Mouse (Mus musculus): Measurements from ENCODE around the gene Gm17509. TPM values are rescaled to one million over a fixed set of nuclear protein-coding genes. Genes with fewer than 3 reads are reported as not detected.

Gene Gm17509
- 0.39 and 0.44 TPM in 2 replicates for polyA plus RNA-seq (2016; fragmentation: Nextera tagmentation; extraction: Ambion mirVana)

GRCm38 (mm10) chr13:117220501-117221321 lies at the start of gene Gm17509:
Gene Gm17509 (minus strand): TSS chr13:117221075.
- H3K27me3 ChIP-seq (ENCODE audit: low read depth, poor library complexity, severe bottlenecking), result no peaks in the 10 kb centered on the region
- H3K4me1 ChIP-seq, result peaks cover 63% of the 10 kb centered on the region
- under 1% methylated on average over 66 of the region's 67 CpGs for WGBS
- peak; percentile 85 for DNase-seq (ENCODE audit: low spot score)
- H3K36me3 ChIP-seq, result 0 out of 2 replicates have a peak, but pooled peaks cover 4% of the 10 kb centered on the region
- H3K9me3 ChIP-seq (replicated peaks), result no peaks in the 10 kb centered on the region
- peak within 1 kb of the TSS; percentile 96 for H3K27ac ChIP-seq
- peak within 1 kb of the TSS; percentile 81 for H3K4me3 ChIP-seq

- Histone ChIP-seq H3K36me3 (peaks cover 38% of the 10 kb centered on the region), H3K27me3 (ENCODE audit: low read depth, poor library complexity, severe bottlenecking) (no peaks in the 10 kb centered on the region), H3K4me1 (no peaks in the 10 kb centered on the region), H3K27ac (no peak overlapping the region), H3K9me3 (replicated peaks) (no peaks in the 10 kb centered on the region), H3K4me3 (no peak overlapping the region)
- WGBS, result 94% methylated on average over 14 of the region's 14 CpGs
- DNase-seq (ENCODE audit: low spot score), result no peak
These were observed 47.1 kb upstream of the Gm17509 start for GRCm38 (mm10) chr13:117267963-117268362.

- H3K27ac ChIP-seq, result no peak overlapping the region
- H3K4me3 ChIP-seq, result no peak overlapping the region
- H3K4me1 ChIP-seq, result no peaks in the 10 kb centered on the region
- DNase-seq (ENCODE audit: low spot score), result no peak
- 80% methylated on average over 2 of the region's 2 CpGs for WGBS
- peaks cover 31% of the 10 kb centered on the region for H3K36me3 ChIP-seq
- H3K9me3 ChIP-seq (replicated peaks), result no peaks in the 10 kb centered on the region
- no peaks in the 10 kb centered on the region for H3K27me3 ChIP-seq (ENCODE audit: low read depth, poor library complexity, severe bottlenecking)
These were observed 45.3 kb upstream of the Gm17509 start for GRCm38 (mm10) chr13:117266156-117266555.

GRCm38 (mm10) chr13:117260704-117261103 lies 39.8 kb upstream of the Gm17509 start:
- DNase-seq (ENCODE audit: low spot score), result no peak
- no peaks in the 10 kb centered on the region for H3K4me1 ChIP-seq
- WGBS, result 96% methylated on average over 4 of the region's 4 CpGs
- no peak overlapping the region for H3K27ac ChIP-seq
- no peak overlapping the region for H3K4me3 ChIP-seq
- H3K9me3 ChIP-seq (replicated peaks), result no peaks in the 10 kb centered on the region
- H3K27me3 ChIP-seq (ENCODE audit: low read depth, poor library complexity, severe bottlenecking), result no peaks in the 10 kb centered on the region
- peaks cover 23% of the 10 kb centered on the region for H3K36me3 ChIP-seq

- 91% methylated on average over 5 of the region's 5 CpGs for WGBS
- H3K4me3 ChIP-seq, result no peak overlapping the region
- H3K4me1 ChIP-seq, result peaks cover 6% of the 10 kb centered on the region
- DNase-seq (ENCODE audit: low spot score), result no peak
- H3K9me3 ChIP-seq (replicated peaks), result no peaks in the 10 kb centered on the region
- H3K27ac ChIP-seq, result no peak overlapping the region
- H3K36me3 ChIP-seq, result no peaks in the 10 kb centered on the region; the same call in 1 of the 2 replicates
- no peaks in the 10 kb centered on the region for H3K27me3 ChIP-seq (ENCODE audit: low read depth, poor library complexity, severe bottlenecking)
These were observed 21.7 kb upstream of the Gm17509 start for GRCm38 (mm10) chr13:117242621-117243020.

- Histone ChIP-seq H3K9me3 (replicated peaks) (no peaks in the 10 kb centered on the region), H3K27me3 (ENCODE audit: low read depth, poor library complexity, severe bottlenecking) (no peaks in the 10 kb centered on the region), H3K27ac (no peak overlapping the region), H3K36me3 (no peaks in the 10 kb centered on the region; the same call in 1 of the 2 replicates), H3K4me3 (no peak overlapping the region), H3K4me1 (peaks cover 6% of the 10 kb centered on the region)
- DNase-seq (ENCODE audit: low spot score), result no peak
- 90% methylated on average over 3 of the region's 3 CpGs for WGBS
These were observed 21.2 kb upstream of the Gm17509 start for GRCm38 (mm10) chr13:117242063-117242462.

- 88% methylated on average over 4 of the region's 4 CpGs for WGBS
- Histone ChIP-seq H3K27me3 (ENCODE audit: low read depth, poor library complexity, severe bottlenecking) (no peaks in the 10 kb centered on the region), H3K27ac (no peak overlapping the region), H3K9me3 (replicated peaks) (no peaks in the 10 kb centered on the region), H3K4me3 (no peak overlapping the region), H3K36me3 (no peaks in the 10 kb centered on the region; the same call in 1 of the 2 replicates), H3K4me1 (peaks cover 20% of the 10 kb centered on the region)
- DNase-seq (ENCODE audit: low spot score), result no peak
These were observed 16.2 kb upstream of the Gm17509 start for GRCm38 (mm10) chr13:117237111-117237510.

- H3K36me3 ChIP-seq, result no peaks in the 10 kb centered on the region; the same call in 1 of the 2 replicates
- peak; percentile 82 for DNase-seq (ENCODE audit: low spot score)
- WGBS, result 43% methylated on average over 11 of the region's 11 CpGs
- peak overlapping the region; percentile 53 for H3K27ac ChIP-seq
- no peak overlapping the region for H3K4me3 ChIP-seq
- no peaks in the 10 kb centered on the region for H3K9me3 ChIP-seq (replicated peaks)
- H3K4me1 ChIP-seq, result peaks cover 29% of the 10 kb centered on the region
- H3K27me3 ChIP-seq (ENCODE audit: low read depth, poor library complexity, severe bottlenecking), result no peaks in the 10 kb centered on the region
These were observed 14.8 kb upstream of the Gm17509 start for GRCm38 (mm10) chr13:117235530-117236212.

- H3K9me3 ChIP-seq (replicated peaks), result no peaks in the 10 kb centered on the region
- peaks cover 29% of the 10 kb centered on the region for H3K4me1 ChIP-seq
- no peaks in the 10 kb centered on the region; the same call in 1 of the 2 replicates for H3K36me3 ChIP-seq
- H3K27ac ChIP-seq, result no peak overlapping the region
- 71% methylated on average over 7 of the region's 7 CpGs for WGBS
- H3K27me3 ChIP-seq (ENCODE audit: low read depth, poor library complexity, severe bottlenecking), result no peaks in the 10 kb centered on the region
- no peak overlapping the region for H3K4me3 ChIP-seq
- no peak for DNase-seq (ENCODE audit: low spot score)
These were observed 13.6 kb upstream of the Gm17509 start for GRCm38 (mm10) chr13:117234486-117234885.

- Histone ChIP-seq H3K27ac (no peak overlapping the region), H3K27me3 (ENCODE audit: low read depth, poor library complexity, severe bottlenecking) (no peaks in the 10 kb centered on the region), H3K36me3 (no peaks in the 10 kb centered on the region; the same call in 1 of the 2 replicates), H3K9me3 (replicated peaks) (no peaks in the 10 kb centered on the region), H3K4me1 (peaks cover 29% of the 10 kb centered on the region), H3K4me3 (no peak overlapping the region)
- WGBS, result 95% methylated on average over 8 of the region's 8 CpGs
- DNase-seq (ENCODE audit: low spot score), result no peak
These were observed 12.9 kb upstream of the Gm17509 start for GRCm38 (mm10) chr13:117233808-117234207.

- H3K36me3 ChIP-seq, result 0 out of 2 replicates have a peak, but pooled peaks cover 4% of the 10 kb centered on the region
- H3K4me3 ChIP-seq, result no peak overlapping the region
- H3K27me3 ChIP-seq (ENCODE audit: low read depth, poor library complexity, severe bottlenecking), result no peaks in the 10 kb centered on the region
- H3K9me3 ChIP-seq (replicated peaks), result no peaks in the 10 kb centered on the region
- H3K4me1 ChIP-seq, result peaks cover 22% of the 10 kb centered on the region
- WGBS, result 88% methylated on average over 6 of the region's 6 CpGs
- H3K27ac ChIP-seq, result no peak overlapping the region
- DNase-seq (ENCODE audit: low spot score), result no peak
These were observed 9.7 kb upstream of the Gm17509 start for GRCm38 (mm10) chr13:117230371-117231110.

- Histone ChIP-seq H3K27me3 (ENCODE audit: low read depth, poor library complexity, severe bottlenecking) (no peaks in the 10 kb centered on the region), H3K27ac (no peak overlapping the region), H3K4me3 (no peak overlapping the region), H3K36me3 (0 out of 2 replicates have a peak, but pooled peaks cover 6% of the 10 kb centered on the region), H3K4me1 (peaks cover 23% of the 10 kb centered on the region), H3K9me3 (replicated peaks) (no peaks in the 10 kb centered on the region)
- DNase-seq (ENCODE audit: low spot score), result no peak
- 88% methylated on average over 6 of the region's 6 CpGs for WGBS
These were observed 4.7 kb upstream of the Gm17509 start for GRCm38 (mm10) chr13:117225561-117225960.
